Mouse (Mus musculus): Measurements from ENCODE around the gene Spin2e.
"Not testable (repeated sequence)": the region's sequence is repeated elsewhere in the genome, so short reads cannot be mapped to it uniquely, and the experiment has no call there.

Spin2e gene

GRCm38 (mm10) chrX:31618820-31619219 is at the start of gene Spin2e:
Gene Spin2e, minus strand, starts transcription at chrX:31618920.
- not testable (repeated sequence) for DNase-seq

GRCm38 (mm10) chrX:31574183-31574582 is 44.5 kb downstream of the Spin2e start, which contains the start of gene Gm21883:
Gene Gm21883, minus strand, starts transcription at chrX:31574283.
- not testable (repeated sequence) for DNase-seq

Measured in kidney, adult 9 months (tissue).